Mouse (Mus musculus): ENCODE data around the gene 4931406C07Rik. TPM values are rescaled to one million over a fixed set of nuclear protein-coding genes. Genes with fewer than 3 reads are reported as not detected.

Gene 4931406C07Rik
- total RNA-seq, 1 experiment from 2014 or later = 102 TPM

DNA sequence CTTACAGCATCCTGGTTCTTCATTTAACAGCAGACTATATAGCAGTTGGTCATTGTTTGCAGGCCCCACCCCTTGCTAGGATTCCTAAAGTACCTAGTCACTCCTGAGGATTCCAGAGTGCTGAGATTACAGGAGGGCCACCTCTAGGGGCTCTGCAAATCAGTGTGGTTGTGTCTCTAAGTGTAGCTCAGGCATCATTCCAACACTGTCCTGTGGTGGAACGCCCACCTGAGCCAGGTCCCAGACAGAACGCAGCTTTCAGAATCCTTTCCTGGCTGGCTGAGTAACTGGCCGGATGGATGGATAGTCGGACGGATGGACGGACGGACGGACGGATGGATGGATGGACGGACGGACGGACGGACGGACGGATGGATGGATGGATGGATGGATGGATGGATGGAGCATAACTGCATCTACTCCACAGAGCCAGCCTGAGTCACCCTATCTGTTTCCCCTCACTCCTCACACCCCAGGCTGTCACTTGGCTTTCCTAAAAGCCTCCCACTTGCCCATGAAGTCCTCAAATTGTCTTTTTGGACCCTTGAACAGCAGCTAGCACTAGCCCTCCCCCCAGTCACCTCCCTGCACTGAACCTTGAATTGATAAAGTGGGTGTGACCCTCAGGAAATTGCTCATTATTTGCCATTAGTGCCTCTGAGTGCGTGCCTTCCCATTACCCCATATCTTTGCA lies 67.8 kb downstream of the 4931406C07Rik start:
- no peak for DNase-seq

DNA sequence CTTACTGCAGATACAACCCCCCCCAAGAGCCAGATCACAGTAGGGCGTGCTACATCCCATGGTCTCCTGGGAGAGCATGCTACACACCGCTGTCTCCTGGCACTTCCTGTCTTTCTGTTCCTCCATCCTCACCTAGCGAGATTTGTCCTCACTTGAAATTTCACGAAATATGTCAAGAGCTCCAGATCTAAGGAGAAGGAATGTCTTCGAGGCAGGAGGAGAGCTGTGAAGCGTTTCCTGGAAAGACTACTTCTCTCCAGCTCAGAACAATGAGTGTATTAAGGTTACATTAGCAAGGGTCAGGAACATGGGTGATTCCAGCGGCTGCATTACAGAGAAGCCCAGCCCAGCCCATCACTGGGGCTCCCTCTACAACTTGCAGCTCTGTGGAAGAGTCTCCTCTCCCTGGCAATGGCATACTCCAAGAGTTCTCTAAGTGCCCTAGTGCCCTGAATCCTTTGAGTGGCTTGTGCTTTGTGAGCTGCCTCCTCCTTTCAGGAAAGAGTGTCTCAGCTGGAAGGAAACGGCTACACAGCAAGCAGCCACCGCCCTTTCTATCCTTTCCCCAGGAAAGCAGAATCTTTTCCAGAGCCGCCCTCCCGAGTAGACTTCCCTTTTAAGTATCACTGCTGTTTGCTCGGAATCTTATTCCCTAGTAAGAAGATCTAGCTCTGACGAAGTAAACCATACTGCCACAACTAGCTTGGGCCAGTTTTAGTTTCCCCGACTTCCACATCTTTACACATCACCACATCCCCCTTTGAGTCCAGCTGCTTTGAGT lies 68.5 kb downstream of the 4931406C07Rik start:
- DNase-seq = no peak

GRCm38 (mm10) chr9:15235986-15236385 lies 70.3 kb downstream of the 4931406C07Rik start:
- DNase-seq = no peak

DNA sequence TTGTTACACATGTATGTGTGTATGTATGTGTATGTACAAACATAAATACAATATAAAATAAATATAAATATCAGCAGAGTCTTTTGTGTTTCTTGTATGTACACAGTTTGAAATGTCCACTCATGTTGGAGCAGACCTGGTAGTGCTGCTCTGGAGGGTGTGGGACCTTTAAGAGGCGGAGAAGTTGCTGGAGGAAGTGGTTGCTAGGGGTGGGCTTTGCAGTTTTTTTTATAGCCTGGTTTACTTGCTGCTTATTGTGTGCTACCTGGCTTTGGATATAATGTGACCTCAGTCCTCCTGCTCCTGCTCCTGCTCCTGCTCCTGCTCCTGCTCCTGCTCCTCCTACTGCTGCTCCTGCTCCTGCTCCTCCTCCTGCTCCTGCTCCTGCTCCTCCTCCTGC lies 72.6 kb downstream of the 4931406C07Rik start:
- DNase-seq = no peak

Small RNA genes lying within 50 kb of the gene (microRNA-seq; reads per million reads assigned to microRNA genes)
- gene Gm49349 = 0 reads per million in 2 experiments
- gene mmu-mir-7650 = 0 reads per million in 2 experiments

Other genes starting within 250 kb of the 4931406C07Rik start
- 0.24 and 0.43 TPM in 2 replicates for gene Hephl1, start 194.3 kb downstream of the 4931406C07Rik start, total RNA-seq (2021)
- gene Vstm5, start 67.4 kb downstream of the 4931406C07Rik start, total RNA-seq (2021) = 1.0 TPM in 1 of 2 replicates, not detected in the other
- gene Med17, start 26.5 kb downstream of the 4931406C07Rik start, total RNA-seq (2021) = 21.8 and 43.0 TPM in 2 replicates
- gene Taf1d, start 234 bp downstream of the 4931406C07Rik start, total RNA-seq (2021) = 129 and 161 TPM in 2 replicates
- gene Cep295, start 51.3 kb upstream of the 4931406C07Rik start, total RNA-seq (2021) = 18.7 and 19.2 TPM in 2 replicates
- gene Smco4, start 187.0 kb upstream of the 4931406C07Rik start, total RNA-seq (2021) = 26.6 and 32.0 TPM in 2 replicates

Measured in adrenal gland, postnatal 25 days (tissue).